Mouse (Mus musculus) adrenal gland, postnatal 14 days (tissue): Measurements from ENCODE around the gene Actr10. TPM values are rescaled to one million over a fixed set of nuclear protein-coding genes. Genes with fewer than 3 reads are reported as not detected.

Experiments used
- DNase-seq: peaks from one replicate; pipeline ENCODE4 v3.0.0; 2021; ENCODE audit warnings: mixed read lengths
- long read RNA-seq, 2 experiments: library from polyadenylated mRNA; stranded (forward); transcript quantifications; one replicate each; pipeline ENCODE4 v2.0.0; 2021
- total RNA-seq: library from RNA; stranded (reverse); gene quantifications from 2 replicates; pipeline ENCODE4 v1.2.3, GENCODE M21; 2021

Gene Actr10
- 184 and 197 TPM in 2 replicates for total RNA-seq
- long read RNA-seq, experiment 1, full-length matches to known transcripts, result 62 of 65 reads
- long read RNA-seq, experiment 1, partial matches to known transcripts, result 1 of 65 reads
- long read RNA-seq, experiment 1, other reads (novel, unspliced or antisense), result 2 of 65 reads
- long read RNA-seq, experiment 2, full-length matches to known transcripts, result 39 of 40 reads
- long read RNA-seq, experiment 2, partial matches to known transcripts, result 1 of 40 reads
- long read RNA-seq, experiment 2, other reads (novel, unspliced or antisense), result 0 of 40 reads

GRCm38 (mm10) chr12:70937571-70938384 is at the start of gene Actr10:
Gene Actr10 (plus strand): TSS chr12:70937857.
- DNase-seq, result peak; percentile 95

DNA sequence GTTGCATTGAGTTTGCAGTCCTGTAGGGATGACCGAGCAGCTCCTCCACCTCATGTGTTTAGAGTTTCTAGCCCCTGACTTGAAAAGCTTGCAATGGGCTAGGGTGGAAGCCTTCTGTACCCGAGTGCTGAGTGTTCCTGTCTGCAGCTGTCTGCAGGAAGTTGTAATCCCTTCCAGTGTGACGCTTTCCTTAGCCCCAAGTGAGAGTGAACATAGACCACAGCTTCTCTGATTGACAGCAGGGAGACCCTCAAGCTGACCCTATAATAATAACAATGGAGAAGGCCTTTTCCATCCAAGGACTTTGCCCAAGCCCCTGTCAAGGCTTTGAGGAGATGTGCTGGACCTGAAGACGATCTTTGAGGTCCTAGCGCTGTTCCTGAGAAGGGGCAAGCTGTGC is 47.3 kb upstream of the Actr10 start:
- DNase-seq, result no peak

GRCm38 (mm10) chr12:70890874-70891470 is 46.7 kb upstream of the Actr10 start:
- no peak for DNase-seq

DNA sequence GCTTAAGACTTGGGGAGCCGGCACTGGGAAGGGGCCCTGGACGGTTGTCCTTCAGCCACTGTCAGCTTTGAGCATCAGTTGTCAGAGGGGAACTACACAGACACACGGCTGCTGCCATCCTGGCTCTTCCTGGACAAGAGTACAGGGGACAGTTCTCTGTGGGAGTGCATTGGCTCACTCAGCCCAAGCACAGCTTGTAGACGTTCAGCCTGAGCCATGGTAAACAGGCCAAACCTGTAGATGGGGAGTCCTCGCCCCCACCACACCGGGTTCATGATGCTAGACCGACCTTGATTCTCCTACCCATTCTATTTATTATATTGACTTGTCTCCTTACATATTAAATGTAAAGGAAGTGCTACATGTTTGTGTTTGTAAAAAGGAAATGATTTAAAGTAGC is 42.4 kb upstream of the Actr10 start:
- DNase-seq, result no peak

DNA sequence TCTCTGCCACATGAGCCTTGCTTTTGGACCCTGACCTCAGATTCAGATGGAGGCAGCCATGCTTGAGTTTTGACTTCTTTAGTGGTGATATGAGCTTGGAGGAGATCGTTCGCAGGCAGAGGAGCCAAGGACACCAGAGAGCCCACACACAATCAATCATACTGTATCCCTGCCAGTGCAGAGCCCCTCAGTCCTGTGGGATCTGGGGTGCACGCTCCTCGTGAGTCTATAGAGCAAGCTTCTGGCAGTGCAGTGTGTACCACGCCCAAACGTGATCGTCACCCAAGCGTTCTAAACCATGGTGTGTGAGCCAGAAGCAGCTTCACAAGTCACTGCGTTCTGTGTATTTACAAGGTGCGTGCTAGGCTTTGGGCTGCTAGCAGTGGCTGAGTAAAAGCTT is 41.6 kb upstream of the Actr10 start:
- DNase-seq, result no peak

DNA sequence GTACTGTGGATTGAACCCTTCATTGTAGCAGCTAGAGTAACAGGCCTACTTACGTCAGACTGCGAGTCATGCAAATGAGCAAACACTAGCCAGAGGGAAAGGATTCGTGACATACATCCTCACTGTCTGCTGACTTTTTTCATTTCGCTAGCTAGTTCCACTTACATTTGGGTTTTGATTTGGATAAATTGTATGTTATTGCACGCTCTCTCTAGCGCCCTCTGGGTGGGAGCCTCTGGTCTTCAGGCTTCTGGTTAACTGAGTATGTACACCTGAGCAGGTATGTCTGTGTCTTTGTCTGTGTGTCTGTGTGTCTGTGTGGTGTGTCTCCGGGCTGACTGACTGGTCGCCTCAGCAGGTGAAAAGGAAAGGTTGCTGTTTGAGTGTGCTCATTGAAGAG is 40.2 kb upstream of the Actr10 start:
- no peak for DNase-seq

DNA sequence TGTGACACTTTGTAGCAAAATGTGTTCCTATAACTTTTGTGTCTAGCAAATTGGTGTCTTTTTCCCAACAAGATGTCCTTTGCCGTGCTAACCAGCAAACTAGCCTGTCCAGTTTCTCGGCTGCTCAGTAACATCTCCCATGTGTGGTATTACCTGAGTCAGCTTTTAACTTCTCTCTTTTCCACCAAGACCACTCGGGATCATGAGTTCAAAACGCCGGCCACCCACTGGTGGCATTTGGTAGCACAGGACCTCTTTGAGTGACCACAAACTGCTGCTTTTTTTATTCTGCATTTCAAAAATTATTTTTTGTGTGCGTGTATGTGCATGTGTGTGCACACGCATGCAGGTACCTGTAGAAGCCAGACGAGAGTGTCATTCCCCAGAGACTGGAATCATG is 39.2 kb upstream of the Actr10 start:
- no peak for DNase-seq

- no peak for DNase-seq
Observed at GRCm38 (mm10) chr12:70904471-70904870, 33.2 kb upstream of the Actr10 start.

GRCm38 (mm10) chr12:70906867-70907266 is 30.8 kb upstream of the Actr10 start:
- DNase-seq, result no peak

DNA sequence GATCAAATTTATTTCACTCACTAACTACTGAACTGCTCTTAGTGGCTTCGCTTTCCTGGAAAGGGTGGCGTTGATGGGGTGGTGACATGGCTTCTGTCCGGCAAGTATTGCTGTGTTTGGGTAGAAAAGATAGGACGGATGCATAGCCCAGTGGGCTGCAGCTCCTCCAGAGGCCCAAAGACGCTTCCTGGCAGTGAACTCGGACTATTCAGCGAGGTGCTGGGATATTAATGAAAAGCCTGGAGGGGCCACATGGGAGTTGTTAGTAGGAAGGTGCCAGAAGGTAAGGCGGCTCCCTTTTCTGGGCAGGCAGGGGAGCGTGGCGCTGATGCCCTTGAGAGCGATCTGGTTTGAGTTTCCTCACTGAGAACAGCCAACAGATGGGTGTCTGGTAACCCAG is 30.0 kb upstream of the Actr10 start:
- no peak for DNase-seq

- no peak for DNase-seq
Observed at GRCm38 (mm10) chr12:70908076-70908475, 29.6 kb upstream of the Actr10 start.

- DNase-seq, result peak; percentile 91
Observed at GRCm38 (mm10) chr12:70910241-70910720, 27.4 kb upstream of the Actr10 start.

- DNase-seq, result peak; percentile 93
Observed at GRCm38 (mm10) chr12:70911029-70911428, 26.6 kb upstream of the Actr10 start.

DNA sequence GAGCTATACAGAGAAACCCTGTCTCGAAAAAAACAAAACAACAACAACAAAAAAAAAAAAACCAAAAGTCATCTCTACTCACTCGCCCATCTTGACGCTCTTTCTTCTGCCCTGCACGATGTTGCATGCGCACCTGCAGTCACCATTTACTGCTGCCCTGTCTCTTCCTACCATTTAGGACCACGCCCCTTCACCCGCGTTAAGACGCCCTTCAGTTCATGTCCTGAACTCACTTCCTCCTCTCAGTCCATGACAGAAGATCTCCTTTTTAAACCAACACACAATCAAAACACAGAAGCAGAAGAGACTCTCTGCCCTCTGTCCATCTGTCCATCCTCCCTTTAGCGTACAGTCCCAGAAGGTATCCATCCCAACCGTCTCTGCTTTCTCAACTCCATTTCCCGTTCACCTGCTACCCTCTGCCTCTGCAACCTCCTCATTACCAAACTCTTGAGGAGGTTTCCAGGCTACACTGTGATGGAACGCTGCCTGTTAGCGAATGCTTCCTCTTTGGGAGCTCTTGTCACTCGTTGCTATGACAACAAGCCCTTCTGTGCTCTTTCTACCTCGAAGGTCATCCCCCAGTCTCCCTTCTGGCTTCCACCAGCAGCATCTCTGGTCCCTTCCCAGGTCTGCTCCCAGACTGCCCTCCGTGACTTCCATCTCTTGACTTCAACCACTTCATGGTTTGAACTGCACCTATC is 25.8 kb upstream of the Actr10 start:
- DNase-seq, result no peak

DNA sequence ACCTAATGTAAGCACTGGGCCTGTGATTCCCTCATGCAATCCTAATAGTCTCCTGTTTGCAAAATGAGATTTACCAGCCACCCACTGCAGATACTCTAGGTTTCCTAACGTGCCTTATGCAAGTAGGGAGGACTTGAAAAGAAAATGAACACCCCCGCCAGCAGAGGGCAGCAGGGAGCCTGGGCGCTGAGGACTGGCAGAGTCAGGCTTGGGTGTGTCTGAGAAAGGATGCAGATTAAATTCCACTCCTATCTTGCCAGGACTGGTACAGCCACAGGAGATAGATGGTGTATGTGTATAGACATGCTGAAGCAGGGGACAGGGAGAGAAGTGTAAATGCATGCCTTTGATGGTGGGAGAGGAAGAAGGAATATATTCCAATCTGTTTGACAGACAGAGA is 24.2 kb upstream of the Actr10 start:
- peak; percentile 86 for DNase-seq

GRCm38 (mm10) chr12:70914387-70914786 is 23.3 kb upstream of the Actr10 start:
- peak; percentile 58 for DNase-seq

DNA sequence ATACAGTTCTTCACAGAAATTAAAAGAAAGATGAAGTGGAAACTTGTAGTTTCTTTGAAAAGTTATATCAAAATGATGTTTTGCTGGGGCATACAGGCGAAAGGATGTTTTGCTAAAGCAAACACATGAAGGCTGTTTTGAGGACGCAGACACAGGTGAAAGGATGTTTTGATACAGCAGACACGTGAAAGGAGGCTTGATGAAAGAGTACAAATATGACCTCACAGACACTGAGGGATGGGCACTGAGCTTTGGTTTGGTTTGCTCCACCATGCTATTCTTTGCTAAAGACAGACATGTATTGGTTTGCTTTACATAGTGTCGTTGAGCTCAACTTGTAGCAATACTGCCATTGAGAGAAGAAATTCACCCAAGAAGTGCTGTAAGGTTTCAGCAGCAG is 7.9 kb upstream of the Actr10 start:
- no peak for DNase-seq

DNA sequence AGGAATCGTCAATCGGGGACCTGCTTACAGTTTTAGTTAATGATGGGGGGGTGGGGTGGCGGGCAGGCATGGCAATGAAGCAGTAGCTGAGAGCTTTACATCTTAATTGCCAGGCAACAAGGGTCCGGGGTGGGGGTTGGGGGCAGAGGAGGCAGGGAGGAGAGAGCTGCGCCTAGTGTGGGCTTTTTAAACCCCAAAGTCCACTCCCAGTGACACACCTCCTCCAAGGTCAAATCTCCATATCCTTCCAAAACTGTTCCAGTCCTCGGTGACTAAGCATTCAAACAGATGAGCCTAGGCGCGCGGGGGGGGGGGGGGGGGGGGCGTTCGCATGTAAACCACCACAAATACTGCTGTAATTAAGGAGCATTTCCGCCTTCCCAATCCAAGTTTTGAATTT is 507 bp upstream of the Actr10 start:
- DNase-seq, result no peak

- no peak for DNase-seq
Observed at GRCm38 (mm10) chr12:70940806-70941205, 3.1 kb downstream of the Actr10 start.

DNA sequence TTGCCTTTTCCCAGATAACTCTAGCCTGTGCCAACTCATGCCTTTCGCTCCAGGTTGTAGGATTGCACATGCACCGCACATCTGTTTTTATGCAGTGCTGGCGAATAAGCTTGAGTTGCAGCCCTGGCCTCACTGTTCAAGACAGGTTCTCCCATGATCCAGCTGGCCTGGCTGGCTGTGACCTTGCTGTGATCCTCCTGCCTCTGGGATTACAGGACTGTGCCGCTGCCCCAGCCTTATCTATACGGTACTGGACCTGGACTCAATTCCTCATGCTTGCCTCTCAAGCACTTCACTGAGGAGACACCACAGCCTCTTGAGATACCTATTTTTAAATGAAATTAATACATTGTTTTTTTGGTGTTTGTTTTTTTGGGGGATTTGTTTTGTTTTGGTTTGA is 6.5 kb downstream of the Actr10 start:
- no peak for DNase-seq

DNA sequence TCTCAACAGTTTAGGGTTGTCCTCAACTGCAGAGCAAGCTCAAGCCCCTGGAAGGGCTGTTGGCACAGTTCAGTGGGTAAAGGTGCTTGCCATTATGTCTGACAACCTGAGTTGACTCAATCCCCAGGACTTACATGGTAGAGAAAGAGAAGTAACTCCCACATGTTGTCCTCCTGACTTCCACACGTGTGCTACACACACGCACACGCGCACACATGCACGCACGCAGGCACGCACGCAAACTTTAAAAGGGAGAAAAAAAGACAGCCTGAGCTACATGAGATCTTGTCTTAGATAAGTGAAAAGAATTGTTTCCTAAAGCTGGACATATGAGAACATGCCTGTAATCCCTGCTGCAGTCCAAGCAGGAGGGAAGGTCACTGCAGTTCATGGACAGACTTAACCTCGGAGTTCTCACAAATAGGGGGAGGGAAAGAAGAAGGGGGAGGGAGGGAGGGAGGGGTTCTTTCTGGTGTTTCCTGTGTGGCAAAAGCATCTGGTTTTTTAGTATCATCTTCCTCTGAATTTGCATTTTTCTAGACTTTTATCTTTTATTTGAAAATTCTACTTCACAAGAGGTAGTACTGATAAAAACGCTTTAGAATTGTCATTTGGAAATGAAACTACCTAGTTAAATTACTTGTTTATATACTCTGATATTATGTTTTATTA is 9.1 kb downstream of the Actr10 start:
- no peak for DNase-seq

GRCm38 (mm10) chr12:70958640-70959039 is 21.0 kb downstream of the Actr10 start:
- DNase-seq, result no peak
